Comparison of ENCODE assay signal across 12 mouse cellular contexts in the genomic region with DNA sequence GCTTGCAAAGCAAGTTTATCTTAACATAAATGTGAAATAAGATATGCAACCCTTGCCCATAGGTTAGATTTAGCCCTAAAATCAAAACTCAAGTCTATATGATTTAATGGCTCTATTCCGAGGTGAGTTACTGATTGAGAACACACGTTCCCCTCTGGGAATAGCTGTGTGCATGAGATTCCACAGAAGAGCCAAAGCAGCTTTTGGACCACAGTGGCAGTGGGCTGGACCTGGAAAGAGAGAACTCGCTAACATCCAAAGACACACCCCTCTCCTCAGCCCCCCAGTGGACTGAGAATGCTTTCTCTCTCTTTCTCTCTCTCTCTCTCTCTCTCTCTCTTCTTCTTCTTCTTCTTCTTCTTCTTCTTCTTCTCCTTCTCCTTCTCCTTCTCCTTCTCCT. TPM values are rescaled to one million over a fixed set of nuclear protein-coding genes. Genes with fewer than 3 reads are reported as not detected.
A peak's percentile ranks its signal among the peaks of the same experiment; 100 is the strongest.
DNase-seq lines count a peak whose midpoint lies in the region; ATAC-seq and TF ChIP-seq lines count a peak whose summit lies in the region.
"Had no signal": no experiment of that assay in that cellular context is flagged by ENCODE, and none has a peak within 500 bp of the region (broad histone marks: within the 10 kb centered on the region; RNA-seq: fewer than 3 reads in every experiment).

No protein-coding gene starts in this region.

- H3K4me2 ChIP-seq in stomach, embryonic 15.5 days = peak overlapping the region; percentile 45
- H3K4me2 ChIP-seq: hindbrain, embryonic 15.5 days; midbrain, embryonic 12.5 days had no signal

- no peak for ATAC-seq in stomach, embryonic 15.5 days (ENCODE audit: insufficient read depth, low FRiP score, low read depth)
- ATAC-seq: Patski had no signal

- peak overlapping the region; percentile 42 for H3K4me3 ChIP-seq in stomach, embryonic 15.5 days (replicated peaks)
- H3K4me3 ChIP-seq in left cerebral cortex, adult 2 months = no peak overlapping the region
- H3K4me3 ChIP-seq: hindbrain, embryonic 15.5 days; midbrain, embryonic 12.5 days had no signal

- no peaks in the 10 kb centered on the region for H3K9me3 ChIP-seq in stomach, embryonic 15.5 days
- H3K9me3 ChIP-seq: hindbrain, embryonic 15.5 days; midbrain, embryonic 12.5 days had no signal

- H3K27me3 ChIP-seq in stomach, embryonic 15.5 days (replicated peaks) = no peaks in the 10 kb centered on the region
- H3K27me3 ChIP-seq: hindbrain, embryonic 15.5 days; midbrain, embryonic 12.5 days; Patski had no signal

- peak overlapping the region; percentile 96 for H3K27ac ChIP-seq in stomach, embryonic 15.5 days
- no peak overlapping the region for H3K27ac ChIP-seq in left cerebral cortex, adult 2 months
- H3K27ac ChIP-seq: hindbrain, embryonic 15.5 days; midbrain, embryonic 12.5 days had no signal

- TF ChIP-seq CTCF in left cerebral cortex, adult 2 months (IDR thresholded peaks at IDR 0.05) = no peak

- H3K36me3 ChIP-seq in stomach, embryonic 15.5 days = no peaks in the 10 kb centered on the region
- H3K36me3 ChIP-seq: hindbrain, embryonic 15.5 days; midbrain, embryonic 12.5 days had no signal

- DNase-seq in gastrocnemius, adult 18-20 months (ENCODE audit: low spot score) = peak; percentile 59
- DNase-seq in gastrocnemius, postnatal 10 days = no peak
- peak; percentile 17 for DNase-seq in ovary, postnatal 14 days (ENCODE audit: low spot score)
- no peak for DNase-seq in ovary, postnatal 36 days (ENCODE audit: low spot score)
- peak; percentile 42 for DNase-seq in heart, postnatal 4 days
- no peak for DNase-seq in left cerebral cortex, adult 2 months (ENCODE audit: extremely low spot score in 1 of 2, low spot score in 2 of 2)
- DNase-seq in left cerebral cortex, postnatal 36 days (ENCODE audit: low spot score in 2 of 2) = no peak
- DNase-seq: embryo, embryonic 11 days had no signal

- H3K4me1 ChIP-seq in stomach, embryonic 15.5 days = no peaks in the 10 kb centered on the region
- H3K4me1 ChIP-seq: hindbrain, embryonic 15.5 days; midbrain, embryonic 12.5 days had no signal

- no peak overlapping the region for H3K9ac ChIP-seq in stomach, embryonic 15.5 days
- H3K9ac ChIP-seq: hindbrain, embryonic 15.5 days; midbrain, embryonic 12.5 days had no signal

- 36% methylated on average over 3 of the region's 3 CpGs for WGBS in stomach, embryonic 15.5 days

- intact Hi-C loops in left cerebral cortex, adult 2 months (cut with DNase I) = no loop called here
- intact Hi-C loops in left cerebral cortex, postnatal 36 days (cut with DNase I) = no loop called here

RNA-seq across cellular contexts. Expression of gene Lrrc17, which starts 1.5 kb away (rescaled TPM):
- total RNA-seq in gastrocnemius, adult 18-20 months (2021) = 1 to 10 TPM; 1.2 to 1.3 TPM
- 10 to 100 TPM; 23.3 to 28.8 TPM for total RNA-seq in gastrocnemius, postnatal 10 days (2021)
- total RNA-seq in heart, postnatal 4 days (2021) = 10 to 100 TPM; 16.0 to 17.8 TPM
- 55.3 and 57.7 TPM in 2 replicates for polyA plus RNA-seq in stomach, embryonic 15.5 days (2015; fragmentation: Nextera tagmentation; extraction: Ambion mirVana)
- total RNA-seq in left cerebral cortex, adult 2 months (2021) = under 1 TPM; 0.25 to 0.37 TPM
- total RNA-seq in left cerebral cortex, postnatal 36 days (2021) = under 1 TPM; 0.42 to 0.43 TPM
- polyA plus RNA-seq: Patski had no signal

Comparison
In these comparisons a context has a peak if more than half of its experiments do, and no peak if none do; other contexts are left out.
1. DNase-seq: peak in gastrocnemius, adult 18-20 months (single experiment), ovary, postnatal 14 days (single experiment) and heart, postnatal 4 days (single experiment); none in gastrocnemius, postnatal 10 days (single experiment), ovary, postnatal 36 days (single experiment), left cerebral cortex, adult 2 months (0 of 2) and left cerebral cortex, postnatal 36 days (0 of 2).
2. RNA of gene Lrrc17, which starts 1.5 kb away (total RNA-seq): 23.3 to 28.8 TPM in gastrocnemius, postnatal 10 days and 16.0 to 17.8 TPM in heart, postnatal 4 days; 1.2 to 1.3 TPM in gastrocnemius, adult 18-20 months, 0.42 to 0.43 TPM in left cerebral cortex, postnatal 36 days and 0.25 to 0.37 TPM in left cerebral cortex, adult 2 months; every median in the first group is over 4 times any median in the second.